Mouse (Mus musculus) brain, embryonic 14.5 days (tissue): ENCODE measurements around the gene Aspg. TPM values are rescaled to one million over a fixed set of nuclear protein-coding genes. Genes with fewer than 3 reads are reported as not detected.

Experiments used
- DNase-seq: peaks from one replicate; pipeline ENCODE4 v3.0.0-alpha.2; 2011; ENCODE audit warnings: low read depth
- CTCF ChIP-seq: fragments of 200-500 bp; IDR thresholded peaks from 2 replicates; pipeline ENCODE4 v1.5.1; 2012; ENCODE audit warnings: inconsistent platforms, mild to moderate bottlenecking, moderate library complexity, borderline replicate concordance; ENCODE audit not compliant: insufficient read depth, insufficient read length; ENCODE audit errors: extremely low read depth
- POLR2A ChIP-seq: fragments of 200-500 bp; IDR thresholded peaks from 2 replicates; pipeline ENCODE4 v1.6.1; 2012; ENCODE audit warnings: mild to moderate bottlenecking, inconsistent platforms, borderline replicate concordance; ENCODE audit not compliant: poor library complexity, insufficient read depth, insufficient read length, severe bottlenecking; ENCODE audit errors: extremely low read depth
- polyA plus RNA-seq: library from polyadenylated mRNA; depleted of rRNA; stranded (reverse); fragments of >200 nt; gene quantifications from 2 replicates; pipeline ENCODE4 v1.2.3, GENCODE M21; 2012; rRNA removed

Gene Aspg
- 0.36 and 0.97 TPM in 2 replicates for polyA plus RNA-seq

DNA sequence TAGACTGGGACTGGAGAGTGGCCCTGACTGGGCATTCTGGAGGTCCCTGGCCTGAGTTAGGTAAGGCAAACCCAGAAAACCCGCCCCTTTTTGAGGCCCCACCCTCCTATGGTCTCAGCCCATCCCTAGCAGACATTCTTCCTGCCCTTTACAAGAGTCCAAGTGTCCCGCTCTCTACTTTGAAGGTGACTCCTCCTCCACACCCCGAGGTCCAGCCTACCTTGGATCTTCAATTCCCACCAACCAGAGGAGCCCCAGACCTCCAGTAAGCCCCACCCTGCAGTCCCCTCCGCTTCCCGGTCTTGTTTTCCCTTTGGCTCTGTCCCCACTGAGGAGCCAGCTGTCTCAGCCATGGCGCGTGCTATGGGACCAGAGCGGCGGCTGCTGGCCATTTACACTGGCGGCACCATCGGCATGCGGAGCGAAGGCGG lies at the start of gene Aspg:
TSS of gene Aspg (plus strand) at position 139 of the 431 bp plus-strand sequence.
- DNase-seq = peak; percentile 19
- TF ChIP-seq POLR2A (no peak), CTCF (no peak)

DNA sequence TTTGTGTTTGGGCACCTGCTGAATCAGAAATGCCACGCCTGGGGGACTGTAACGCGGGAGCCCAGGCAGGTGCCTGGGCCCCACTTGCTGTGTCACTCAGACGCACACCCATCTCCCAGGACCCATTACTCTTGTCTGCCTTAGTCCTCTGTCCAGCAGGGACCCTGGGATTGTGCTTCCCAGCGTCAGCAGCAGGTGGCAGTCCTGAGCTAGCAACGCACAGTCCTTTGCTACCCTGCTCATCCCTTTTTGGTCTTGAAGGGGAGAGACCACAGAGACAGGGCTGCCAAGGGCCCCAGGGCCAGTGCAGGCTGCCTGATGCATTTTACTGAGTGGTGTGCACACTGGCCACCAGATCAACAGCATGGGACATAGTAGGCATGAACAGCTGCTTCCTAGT lies 28.8 kb upstream of the Aspg start:
- DNase-seq = peak; percentile 73
- TF ChIP-seq POLR2A (no peak), CTCF (peak; percentile 95)

DNA sequence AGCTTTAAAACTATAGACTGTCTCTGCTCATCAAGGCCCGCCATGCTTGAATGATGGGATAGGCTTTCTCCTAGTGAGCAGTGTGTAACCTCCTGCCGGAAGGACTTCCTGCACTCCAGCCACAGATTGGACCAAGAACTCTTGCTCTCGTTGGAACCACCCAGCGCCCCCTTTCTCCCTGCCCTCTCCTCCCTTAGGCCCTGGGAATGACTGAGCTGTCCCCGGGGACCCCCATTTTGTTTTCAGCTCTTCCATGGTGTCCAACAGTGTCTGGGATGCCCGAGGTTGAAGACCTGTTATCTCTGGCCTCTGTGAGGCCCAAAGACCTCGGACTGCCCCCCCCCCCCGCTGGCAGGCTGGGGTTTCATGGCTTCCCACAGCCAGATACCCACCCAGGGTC lies 26.6 kb upstream of the Aspg start:
- no peak for TF ChIP-seq POLR2A
- TF ChIP-seq CTCF = no peak
- DNase-seq = no peak

DNA sequence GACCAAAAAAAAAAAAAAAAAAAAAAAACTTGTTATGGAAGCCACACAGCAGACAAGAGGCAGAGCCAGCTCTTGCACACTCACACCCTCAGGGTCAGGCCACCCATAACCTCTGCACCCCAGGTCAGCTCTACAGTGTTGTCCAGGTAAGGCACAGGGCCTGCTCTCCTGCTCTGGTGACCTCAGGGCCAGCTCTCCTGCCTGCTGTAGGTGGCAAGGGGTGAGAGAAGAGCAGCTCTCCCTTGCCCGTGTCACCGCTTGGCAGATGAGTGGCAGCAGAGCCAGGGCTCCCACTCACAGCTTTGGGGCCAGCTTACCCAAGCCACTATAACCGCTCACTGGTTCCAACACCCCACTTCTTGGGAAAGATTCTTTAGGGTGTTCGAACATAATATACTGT lies 25.6 kb upstream of the Aspg start:
- no peak for TF ChIP-seq POLR2A
- TF ChIP-seq CTCF = no peak

GRCm38 (mm10) chr12:112082241-112082640 lies 24.2 kb upstream of the Aspg start:
- DNase-seq = no peak
- no peak for TF ChIP-seq CTCF
- TF ChIP-seq POLR2A = no peak

More for the DNA sequence above, 25.6 kb upstream of the Aspg start:
- no peak for DNase-seq

DNA sequence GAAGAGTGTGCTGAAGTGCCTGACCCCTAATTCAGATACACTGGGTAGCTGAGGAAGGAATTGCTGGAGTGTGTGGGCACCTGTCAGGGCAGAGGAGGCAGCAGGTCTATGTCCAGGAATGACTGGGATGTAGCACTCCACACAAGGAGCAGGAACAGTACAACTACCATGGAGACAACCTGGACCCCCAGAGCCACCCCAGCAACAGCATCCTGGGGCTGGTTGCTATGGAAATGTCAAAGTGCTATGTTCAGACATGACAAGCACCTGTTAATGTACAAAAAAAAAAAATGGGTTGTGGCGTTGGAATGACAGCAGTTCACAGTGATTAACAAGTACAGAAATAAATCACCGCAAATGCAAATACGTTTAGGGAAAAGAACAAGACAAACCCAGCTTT lies 20.2 kb upstream of the Aspg start:
- TF ChIP-seq POLR2A = no peak
- no peak for TF ChIP-seq CTCF
- peak; percentile 17 for DNase-seq

- peak; percentile 6 for DNase-seq
- TF ChIP-seq POLR2A (no peak), CTCF (no peak)
Observed at GRCm38 (mm10) chr12:112086726-112087125, 19.8 kb upstream of the Aspg start.

DNA sequence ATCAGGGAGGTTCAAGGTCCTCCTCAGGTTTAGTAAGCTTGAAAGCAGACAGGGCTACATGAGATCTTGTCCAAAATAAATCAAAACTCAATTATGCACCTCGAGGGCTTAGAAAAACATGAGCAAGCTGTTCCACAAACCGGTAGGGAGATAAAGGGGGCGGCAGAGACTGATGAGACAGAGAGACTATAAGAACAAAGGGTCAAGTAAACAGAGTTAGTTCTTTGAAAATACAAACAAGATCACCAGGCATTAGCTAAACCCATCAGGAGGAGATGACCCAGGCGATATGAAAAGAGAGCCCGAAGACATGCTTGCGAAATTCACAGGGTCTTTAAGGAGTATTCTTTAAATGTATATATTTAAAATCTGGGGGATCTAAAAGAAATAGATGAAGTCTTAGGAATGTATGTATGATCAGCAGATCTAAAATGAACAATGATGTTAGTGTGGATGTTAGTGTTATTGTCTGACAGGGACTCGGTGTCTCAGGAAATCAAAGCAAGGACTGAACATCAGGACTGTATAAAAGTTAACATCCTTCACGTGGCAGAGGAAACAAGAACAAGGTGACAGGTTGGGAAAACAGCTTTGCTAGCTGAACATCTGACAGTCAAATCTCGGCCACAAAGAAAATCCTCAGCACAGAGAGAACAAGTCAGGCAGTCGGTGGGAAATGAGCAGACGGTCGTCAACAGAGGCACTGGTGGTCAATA lies 17.7 kb upstream of the Aspg start:
- DNase-seq = no peak
- TF ChIP-seq CTCF (no peak), POLR2A (no peak)

GRCm38 (mm10) chr12:112091054-112091453 lies 15.4 kb upstream of the Aspg start:
- TF ChIP-seq CTCF (peak; percentile 86), POLR2A (no peak)
- peak; percentile 89 for DNase-seq

GRCm38 (mm10) chr12:112094261-112094880 lies 12.1 kb upstream of the Aspg start:
- TF ChIP-seq CTCF = no peak
- TF ChIP-seq POLR2A = no peak
- DNase-seq = no peak

DNA sequence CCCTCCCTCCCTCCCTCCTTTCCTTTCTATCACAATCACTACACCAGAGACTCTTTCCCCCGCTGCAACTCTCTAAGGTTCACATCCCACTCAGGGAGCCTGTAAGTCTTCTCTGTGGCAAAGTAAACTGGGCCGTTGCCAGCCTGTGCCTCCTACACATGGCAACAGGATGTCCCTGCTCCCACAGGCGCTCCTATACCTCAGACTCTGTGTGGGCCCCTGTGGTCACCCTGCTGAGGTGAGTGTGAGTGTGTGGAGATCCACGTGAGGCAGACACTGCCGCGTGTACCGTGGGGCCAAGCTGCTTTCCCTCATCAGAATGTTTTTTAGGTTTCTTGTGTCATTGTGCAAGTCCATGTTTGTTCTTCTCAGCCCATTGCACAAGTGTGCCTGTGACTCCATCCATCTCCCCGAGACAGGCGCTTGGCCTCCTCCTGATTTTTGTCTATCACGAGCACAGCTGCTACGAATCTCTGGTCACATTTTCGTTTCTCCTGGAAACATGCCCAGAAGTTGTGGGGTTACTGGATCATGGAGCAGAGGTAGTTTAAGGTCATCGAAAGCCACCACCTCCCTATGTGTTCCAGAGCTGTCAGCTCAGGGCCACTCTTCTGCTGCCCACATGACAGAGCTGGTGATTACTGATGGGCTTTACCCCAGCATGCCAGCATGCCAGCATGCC lies 10.3 kb upstream of the Aspg start:
- TF ChIP-seq POLR2A (no peak), CTCF (no peak)
- peak; percentile 7 for DNase-seq
